Comparison of ENCODE assay signal across 1 mouse cellular context in the genomic region with DNA sequence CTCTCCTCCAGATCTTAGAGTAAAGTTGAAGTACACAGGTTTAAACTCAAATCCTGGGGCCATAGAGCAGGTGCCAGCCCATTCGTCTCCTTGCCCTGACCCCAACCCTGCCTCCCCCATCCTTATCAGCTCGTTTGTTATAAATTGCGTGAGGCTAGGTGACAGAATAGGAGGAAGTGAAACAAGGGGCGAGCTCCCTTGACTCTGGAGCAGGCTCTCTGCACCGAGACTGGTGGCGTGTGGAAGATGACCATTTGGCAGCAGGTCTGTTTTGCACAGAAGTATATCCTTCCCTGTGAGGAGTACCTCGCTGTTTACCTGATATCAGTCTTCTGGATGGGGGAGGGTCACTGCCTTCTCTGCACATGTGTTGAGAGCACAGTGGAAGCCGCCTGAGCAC.
A peak's percentile ranks its signal among the peaks of the same experiment; 100 is the strongest.
TF ChIP-seq lines count a peak whose summit lies in the region.

No protein-coding gene starts in this region.

TF ChIP-seq in CH12.LX, 34 proteins besides CTCF, POLR2A, EP300 and RAD21:
- TF ChIP-seq KAT2A (IDR thresholded peaks at IDR 0.05; ENCODE audit: insufficient replicate concordance, low read length) (no peak), NRF1 (IDR thresholded peaks at IDR 0.05; ENCODE audit: low read depth, low read length) (no peak), MAZ (IDR thresholded peaks at IDR 0.05; ENCODE audit: low read depth, low read length) (no peak), MEF2A (IDR thresholded peaks at IDR 0.05; ENCODE audit: borderline replicate concordance, low read depth, low read length) (no peak), MAFK (IDR thresholded peaks at IDR 0.05; ENCODE audit: insufficient replicate concordance, low read length) (no peak), MXI1 (IDR thresholded peaks at IDR 0.05; ENCODE audit: low read depth, low read length) (peak; percentile 54; the same call in 1 of the 2 replicates), PAX5 (IDR thresholded peaks at IDR 0.05; ENCODE audit: low read length) (no peak), MYC (IDR thresholded peaks at IDR 0.05; ENCODE audit: low read depth, low read length) (0 out of 2 replicates have a peak, but pooled peaks have one; percentile 11), USF1 (IDR thresholded peaks at IDR 0.05; ENCODE audit: low read depth, low read length) (no peak), JUN (IDR thresholded peaks at IDR 0.05; ENCODE audit: insufficient read depth, low read depth, low read length) (no peak), IRF4 (IDR thresholded peaks at IDR 0.05; ENCODE audit: low read depth, low read length) (peak; percentile 94), POLR2AphosphoS2 (IDR thresholded peaks at IDR 0.05; ENCODE audit: low read depth, low read length) (no peak), ZC3H11A (IDR thresholded peaks at IDR 0.05; ENCODE audit: low read depth, low read length) (no peak), USF2 (conservative IDR thresholded peaks at IDR 0.05; ENCODE audit: low read depth, low read length) (no peak), HCFC1 (IDR thresholded peaks at IDR 0.05; ENCODE audit: low read depth, low read length) (no peak), ELF1 (IDR thresholded peaks at IDR 0.05; ENCODE audit: low read depth, low read length) (no peak), NELFE (IDR thresholded peaks at IDR 0.05; ENCODE audit: low read depth, low read length) (no peak), ZKSCAN1 (IDR thresholded peaks at IDR 0.05; ENCODE audit: borderline replicate concordance, low read depth, low read length) (no peak), CHD2 (IDR thresholded peaks at IDR 0.05; ENCODE audit: low read length) (peak; percentile 58; the same call in 1 of the 2 replicates), SIN3A (IDR thresholded peaks at IDR 0.05; ENCODE audit: low read length) (no peak), ETS1 (conservative IDR thresholded peaks at IDR 0.05; ENCODE audit: low read depth, low read length) (no peak), MAX (IDR thresholded peaks at IDR 0.05; ENCODE audit: low read length) (0 out of 2 replicates have a peak, but pooled peaks have one; percentile 48), E2F4 (IDR thresholded peaks at IDR 0.05; ENCODE audit: insufficient replicate concordance, low read depth, low read length) (no peak), ZNF384 (IDR thresholded peaks at IDR 0.05; ENCODE audit: low read depth, low read length) (no peak), RCOR1 (conservative IDR thresholded peaks at IDR 0.05; ENCODE audit: low read depth, low read length) (peak; percentile 34; the same call in 1 of the 2 replicates), ZMIZ1 (IDR thresholded peaks at IDR 0.05; ENCODE audit: low read depth, low read length) (no peak), TCF12 (IDR thresholded peaks at IDR 0.05; ENCODE audit: low read depth, low read length) (peak; percentile 54; the same call in 1 of the 2 replicates), BHLHE40 (IDR thresholded peaks at IDR 0.05; ENCODE audit: low read depth, low read length) (no peak)
